Mouse (Mus musculus) cerebellum, adult 2 months (tissue): ENCODE results near the gene Cradd. TPM values are rescaled to one million over a fixed set of nuclear protein-coding genes. Genes with fewer than 3 reads are reported as not detected.

ENCODE experiments used
- DNase-seq, 2 experiments: peaks; one replicate each; pipeline ENCODE4 v3.0.0; 2021
- H3K27ac ChIP-seq: fragments of 200-500 bp; 2 replicates; pipeline ENCODE4 v1.5.1; 2012; ENCODE audit warnings: low read length, control low read depth, inconsistent platforms; ENCODE audit not compliant: insufficient read depth
- H3K27me3 ChIP-seq: fragments of 200-500 bp; 2 replicates; pipeline ENCODE4 v1.6.1; 2012; ENCODE audit warnings: inconsistent platforms, mild to moderate bottlenecking, low read length, moderate library complexity; ENCODE audit not compliant: control insufficient read depth, insufficient read depth
- H3K4me1 ChIP-seq: fragments of 200-500 bp; 2 replicates; pipeline ENCODE4 v1.6.1; 2011; ENCODE audit warnings: low read length; ENCODE audit not compliant: control insufficient read depth, insufficient read depth
- H3K4me3 ChIP-seq: fragments of 200-500 bp; replicated peaks from 2 replicates; pipeline ENCODE3; 2011; ENCODE audit warnings: mild to moderate bottlenecking, low read depth, low read length, control low read depth; ENCODE audit not compliant: insufficient read depth
- CTCF ChIP-seq: fragments of 200-500 bp; IDR thresholded peaks from 2 replicates; pipeline ENCODE4 v1.5.1; 2011; ENCODE audit warnings: low read depth, mild to moderate bottlenecking, control low read depth, low read length, moderate library complexity, borderline replicate concordance; ENCODE audit not compliant: insufficient read depth
- POLR2A ChIP-seq: fragments of 200-500 bp; IDR thresholded peaks from 2 replicates; pipeline ENCODE4 v1.6.1; 2011; ENCODE audit warnings: low read length, control low read depth, borderline replicate concordance; ENCODE audit not compliant: insufficient read depth
- WGBS: fragments of 180-500 bp; shearing (Covaris S2); methylation state at CpG from one replicate; pipeline ENCODE4 v1.1.7; 2018; 5-methylcytosine and 5-hydroxymethylcytosine counted together
- polyA plus RNA-seq: library from polyadenylated mRNA; depleted of rRNA; stranded (reverse); fragments of >200 nt; gene quantifications from 2 replicates; pipeline ENCODE4 v1.2.3, GENCODE M21; 2012

Gene Cradd
- polyA plus RNA-seq, 1 experiment = 11.7 TPM

DNA sequence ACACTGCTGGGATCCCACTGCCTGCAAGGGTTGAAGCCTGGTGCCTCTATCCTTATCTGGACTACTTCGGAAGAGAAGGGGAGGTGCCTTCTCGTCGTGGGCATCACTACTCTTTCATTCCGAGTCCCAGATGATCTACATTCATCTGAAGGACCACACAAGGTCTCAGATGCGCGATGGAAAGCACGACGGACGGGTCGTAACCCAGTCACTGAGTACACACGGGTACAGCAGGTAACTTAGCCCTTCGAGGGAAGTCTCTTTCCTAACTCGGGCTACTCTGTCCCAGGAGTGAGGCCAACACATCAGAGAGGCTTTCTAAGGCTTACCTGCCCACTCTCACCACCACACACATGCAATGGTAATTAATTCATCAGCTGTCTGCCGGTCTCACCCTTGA, 6.8 kb downstream of the Cradd start:
- Histone ChIP-seq H3K27me3 (no peaks in the 10 kb centered on the region), H3K4me1 (peaks cover 13% of the 10 kb centered on the region), H3K27ac (no peak overlapping the region), H3K4me3 (no peak overlapping the region)
- no peak for DNase-seq
- WGBS = 91% methylated on average over 14 of the region's 14 CpGs
- TF ChIP-seq POLR2A = no peak
- TF ChIP-seq CTCF = no peak

- Histone ChIP-seq H3K4me3 (no peak overlapping the region), H3K4me1 (peaks cover 13% of the 10 kb centered on the region), H3K27ac (no peak overlapping the region), H3K27me3 (no peaks in the 10 kb centered on the region)
- WGBS = 92% methylated on average over 9 of the region's 9 CpGs
- DNase-seq = no peak
- TF ChIP-seq CTCF = no peak
- no peak for TF ChIP-seq POLR2A
Observed at GRCm38 (mm10) chr10:95316675-95317074, 7.3 kb downstream of the Cradd start.

DNA sequence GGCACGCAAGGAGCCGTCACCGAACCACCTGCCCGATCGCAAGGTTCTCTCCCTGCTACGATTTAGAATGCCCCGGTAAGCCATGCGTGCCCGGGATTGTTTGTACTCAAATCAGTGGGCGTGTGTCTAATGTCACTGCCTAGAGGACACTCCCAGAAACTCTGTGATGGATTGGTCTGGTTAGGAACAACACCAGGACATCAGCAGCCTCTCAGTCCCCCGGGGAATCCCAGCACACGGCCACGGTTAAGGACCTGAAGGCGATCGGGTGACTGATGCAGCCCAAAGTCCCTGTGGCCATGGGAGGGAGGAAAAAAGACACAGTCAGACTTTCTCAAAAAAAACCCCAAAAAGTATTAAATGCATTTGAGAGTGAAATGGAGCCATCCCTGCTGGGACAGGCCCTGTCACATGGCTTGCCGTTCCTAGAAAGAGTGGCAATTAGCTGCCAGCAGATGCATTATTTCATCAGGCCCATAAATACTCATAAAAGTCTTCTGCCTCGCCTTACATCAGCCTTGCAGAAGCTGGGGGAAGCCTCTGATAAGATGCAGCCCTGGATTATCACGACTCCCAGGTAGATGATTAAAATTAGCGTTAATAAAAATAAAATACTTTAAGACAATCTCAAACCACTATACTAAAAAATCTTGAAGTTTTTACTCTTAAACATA, 8.0 kb downstream of the Cradd start:
- Histone ChIP-seq H3K27me3 (no peaks in the 10 kb centered on the region), H3K4me3 (no peak overlapping the region), H3K4me1 (peaks cover 12% of the 10 kb centered on the region), H3K27ac (no peak overlapping the region)
- TF ChIP-seq POLR2A = no peak
- no peak for TF ChIP-seq CTCF
- DNase-seq = no peak
- WGBS = 87% methylated on average over 19 of the region's 19 CpGs

- H3K4me3 ChIP-seq = no peak overlapping the region
- H3K27ac ChIP-seq = no peak overlapping the region
- DNase-seq = no peak
- no peak for TF ChIP-seq CTCF
- no peak for TF ChIP-seq POLR2A
- WGBS = 97% methylated on average over 11 of the region's 11 CpGs
- H3K27me3 ChIP-seq = no peaks in the 10 kb centered on the region
- peaks cover 7% of the 10 kb centered on the region for H3K4me1 ChIP-seq
Observed at GRCm38 (mm10) chr10:95315321-95315720, 8.6 kb downstream of the Cradd start.

- no peak for DNase-seq
- TF ChIP-seq CTCF = no peak
- Histone ChIP-seq H3K27ac (no peak overlapping the region), H3K4me1 (peaks cover 7% of the 10 kb centered on the region), H3K4me3 (no peak overlapping the region), H3K27me3 (no peaks in the 10 kb centered on the region)
- WGBS = 83% methylated on average over 5 of the region's 5 CpGs
Observed at GRCm38 (mm10) chr10:95314019-95314418, 9.9 kb downstream of the Cradd start.

DNA sequence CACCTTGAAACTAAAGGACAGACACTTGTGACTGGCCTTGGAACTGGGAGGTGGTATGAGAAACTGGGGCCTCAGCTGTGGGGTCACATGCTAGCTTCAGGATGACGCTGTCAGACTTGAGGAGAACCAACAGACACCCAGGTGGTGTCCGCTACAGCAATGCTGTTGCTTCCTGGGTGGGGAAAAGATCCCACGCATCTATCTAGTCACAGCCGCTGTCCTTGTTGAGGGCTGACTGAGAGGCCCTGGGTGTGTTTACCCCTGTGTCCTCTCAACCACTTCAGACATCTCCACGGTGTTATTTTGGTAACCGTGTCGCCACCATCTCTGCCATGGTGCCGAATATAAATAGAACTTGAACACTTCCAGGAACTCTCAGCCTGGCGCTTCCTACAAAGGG, 10.4 kb downstream of the Cradd start:
- no peak for DNase-seq
- TF ChIP-seq POLR2A = no peak
- TF ChIP-seq CTCF = no peak
- no peaks in the 10 kb centered on the region for H3K27me3 ChIP-seq
- WGBS = 85% methylated on average over 9 of the region's 9 CpGs
- H3K4me1 ChIP-seq = peaks cover 7% of the 10 kb centered on the region
- no peak overlapping the region for H3K4me3 ChIP-seq
- no peak overlapping the region for H3K27ac ChIP-seq

DNA sequence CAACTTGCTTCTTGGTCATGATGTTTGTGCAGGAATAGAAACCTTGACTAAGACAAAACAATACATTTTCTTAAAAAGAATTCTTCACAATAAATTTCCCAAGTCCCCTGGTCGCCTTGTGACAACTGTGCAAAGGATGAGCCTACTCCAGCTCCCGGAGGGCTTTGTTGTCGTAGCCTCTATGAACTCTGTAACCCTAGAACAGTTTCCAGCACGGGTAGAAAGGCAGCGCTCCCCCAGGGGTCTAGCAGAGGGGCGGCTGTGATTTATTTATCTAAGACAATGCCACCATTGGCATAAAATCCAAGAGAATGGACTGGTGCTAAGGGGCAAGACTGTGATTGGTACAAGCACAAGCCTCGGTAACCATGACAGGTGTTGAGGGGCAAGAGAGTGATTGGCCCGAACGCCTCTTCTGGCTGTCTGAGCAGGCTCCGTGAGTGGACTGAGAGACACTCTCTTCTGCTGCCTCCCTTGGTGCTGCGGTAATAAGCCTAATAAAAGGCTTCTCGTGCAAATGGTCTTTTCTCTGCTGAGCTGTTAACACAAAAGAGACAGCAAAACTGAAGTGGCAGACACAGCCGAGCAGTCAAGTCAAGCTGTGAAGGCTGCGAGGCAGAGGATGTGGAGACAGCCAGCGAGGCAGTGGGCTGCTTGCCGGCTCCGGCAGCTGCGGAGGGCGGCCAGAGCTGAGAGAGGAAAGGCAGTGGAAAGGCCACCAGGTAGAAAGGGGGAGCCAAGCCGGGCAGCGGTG, 13.1 kb downstream of the Cradd start:
- 53% methylated on average over 21 of the region's 21 CpGs for WGBS
- Histone ChIP-seq H3K27ac (no peak overlapping the region), H3K4me3 (no peak overlapping the region), H3K4me1 (no peaks in the 10 kb centered on the region), H3K27me3 (no peaks in the 10 kb centered on the region)
- DNase-seq = no peak
- TF ChIP-seq POLR2A (no peak), CTCF (no peak)
